Mouse (Mus musculus) heart, postnatal 10 days (tissue): ENCODE data around the gene Mis18a. TPM values are rescaled to one million over a fixed set of nuclear protein-coding genes. Genes with fewer than 3 reads are reported as not detected.
A peak's percentile ranks its signal among the peaks of the same experiment; 100 is the strongest.

Source experiments
- DNase-seq, 2 experiments: peaks; one replicate each; pipeline ENCODE4 v3.0.0; 2021
- intact Hi-C: fragments of 180-260 bp; cut with DNase I; formaldehyde crosslinking; loops from one replicate; pipeline ENCODE4 v1.15.1; 2025
- total RNA-seq, 2 experiments: library from RNA; stranded (reverse); gene quantifications; 2 replicates each; pipeline ENCODE4 v1.2.3; 2021

Mis18a gene
- total RNA-seq, 2 experiments from 2014 or later: 5.3 to 5.9 TPM

DNA sequence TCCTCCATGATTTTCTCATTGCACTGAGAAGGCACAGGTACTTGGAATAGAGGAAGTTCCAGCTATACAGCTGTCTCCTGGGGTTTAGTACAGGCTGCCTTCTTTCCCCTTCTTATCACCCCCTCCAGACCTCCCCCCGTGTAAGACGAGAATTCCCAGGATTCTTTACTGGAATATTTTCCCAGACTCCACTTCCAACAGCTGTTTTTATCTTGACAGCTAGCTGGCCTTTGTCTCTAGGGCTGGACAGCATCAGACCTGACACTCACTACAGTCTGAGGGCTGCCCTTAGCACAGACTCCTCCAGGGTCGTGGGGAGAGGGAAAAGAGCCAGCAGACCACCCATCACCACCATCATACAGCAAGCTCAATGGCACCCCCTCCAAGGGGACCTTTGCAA lies 20.9 kb downstream of the Mis18a start:
- peak; percentile 64 to 78 for DNase-seq
- intact Hi-C loops: loop anchor here (5.0 kb wide), 1 partner anchor 79 kb away; no protein-coding TSS in a partner anchor

GRCm38 (mm10) chr16:90704161-90704825 lies 22.9 kb downstream of the Mis18a start:
- no peak for DNase-seq
- intact Hi-C loops: no loop called here

GRCm38 (mm10) chr16:90703646-90704045 lies 23.6 kb downstream of the Mis18a start:
- intact Hi-C loops: no loop called here
- DNase-seq: no peak

DNA sequence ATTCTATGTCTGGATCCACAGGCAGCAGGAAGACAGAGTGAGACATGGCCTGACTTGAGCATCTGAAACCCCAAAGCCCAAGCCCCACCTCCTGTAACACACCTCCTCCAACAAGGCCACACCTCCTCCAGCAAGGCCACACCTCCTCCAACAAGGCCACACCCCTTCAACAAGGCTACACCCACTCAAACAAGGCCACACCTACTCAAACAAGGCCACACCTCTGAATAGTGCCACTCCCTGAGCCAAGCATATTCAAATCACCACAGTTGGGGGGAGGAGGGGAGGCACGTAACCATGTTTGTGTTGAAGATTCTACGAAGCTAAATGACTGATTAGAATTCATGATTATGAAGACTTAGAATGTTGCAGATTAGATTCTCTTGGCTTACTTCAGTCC lies 25.7 kb downstream of the Mis18a start:
- intact Hi-C loops: no loop called here
- DNase-seq: no peak

- DNase-seq: no peak
- intact Hi-C loops: no loop called here
These were observed 27.8 kb downstream of the Mis18a start for GRCm38 (mm10) chr16:90699390-90699789.

GRCm38 (mm10) chr16:90696306-90696705 lies 30.9 kb downstream of the Mis18a start:
- DNase-seq: no peak
- intact Hi-C loops: no loop called here

GRCm38 (mm10) chr16:90695121-90695520 lies 32.1 kb downstream of the Mis18a start:
- intact Hi-C loops: no loop called here
- DNase-seq: no peak

DNA sequence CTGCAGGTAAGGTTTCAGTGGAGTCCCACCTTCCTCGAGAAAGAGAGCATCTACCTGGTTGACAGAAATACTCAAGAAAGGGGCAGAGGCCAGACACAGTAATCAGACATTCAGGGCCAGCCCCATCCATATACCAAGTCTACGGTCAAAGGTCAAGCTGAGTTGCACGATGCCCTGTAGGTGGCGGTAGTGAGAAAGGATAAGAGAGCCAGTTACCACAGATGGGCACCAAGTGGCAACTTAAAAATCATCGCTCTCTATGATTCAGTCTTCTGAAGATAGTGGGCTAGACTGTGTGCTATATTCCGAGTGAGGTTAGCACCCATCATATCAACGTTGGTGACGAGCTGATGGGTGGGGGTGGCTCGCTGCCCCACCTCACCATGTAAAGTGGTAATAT lies 32.5 kb downstream of the Mis18a start:
- peak in 1 of 2 experiments; percentile 49 for DNase-seq
- intact Hi-C loops: no loop called here

- intact Hi-C loops: no loop called here
- no peak for DNase-seq
These were observed 33.6 kb downstream of the Mis18a start for GRCm38 (mm10) chr16:90693625-90694024.

DNA sequence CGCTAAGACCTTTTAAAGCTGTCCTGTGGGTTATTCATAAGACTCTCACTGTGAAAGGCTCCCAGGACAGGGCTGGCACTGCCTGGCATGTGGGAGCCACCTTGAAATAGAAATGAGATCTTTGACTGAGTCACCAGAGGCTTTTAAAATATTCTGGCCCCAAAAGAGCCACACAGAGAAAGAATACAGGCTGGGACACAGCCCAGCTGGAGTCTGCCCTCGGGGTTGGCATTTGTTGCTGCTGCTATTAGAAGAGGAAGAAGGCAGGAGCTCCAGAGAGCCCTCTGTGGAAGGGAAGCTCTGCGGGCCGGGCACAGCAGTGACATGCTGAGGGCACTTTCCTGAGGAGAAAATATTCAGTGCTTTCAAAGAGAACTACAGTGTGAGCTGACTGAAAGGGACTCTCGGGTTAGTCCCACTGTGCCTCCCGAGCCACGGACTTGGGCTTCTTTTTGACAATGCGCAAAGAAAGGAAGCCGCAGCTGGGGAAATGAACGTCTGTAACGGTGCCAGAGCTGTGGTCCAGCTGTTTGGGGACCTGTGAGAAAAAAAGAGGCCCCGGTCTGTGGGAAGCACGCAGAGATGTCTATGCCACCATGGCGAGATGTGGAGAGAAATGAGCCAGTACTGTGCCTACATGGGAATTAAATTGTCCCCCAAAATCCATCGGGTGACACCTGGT lies 34.4 kb downstream of the Mis18a start:
- intact Hi-C loops: no loop called here
- DNase-seq: peak; percentile 59 to 62

- intact Hi-C loops: no loop called here
- no peak for DNase-seq
These were observed 39.4 kb downstream of the Mis18a start for GRCm38 (mm10) chr16:90687687-90688263.

GRCm38 (mm10) chr16:90687011-90687410 lies 40.2 kb downstream of the Mis18a start:
- no peak for DNase-seq
- intact Hi-C loops: no loop called here

DNA sequence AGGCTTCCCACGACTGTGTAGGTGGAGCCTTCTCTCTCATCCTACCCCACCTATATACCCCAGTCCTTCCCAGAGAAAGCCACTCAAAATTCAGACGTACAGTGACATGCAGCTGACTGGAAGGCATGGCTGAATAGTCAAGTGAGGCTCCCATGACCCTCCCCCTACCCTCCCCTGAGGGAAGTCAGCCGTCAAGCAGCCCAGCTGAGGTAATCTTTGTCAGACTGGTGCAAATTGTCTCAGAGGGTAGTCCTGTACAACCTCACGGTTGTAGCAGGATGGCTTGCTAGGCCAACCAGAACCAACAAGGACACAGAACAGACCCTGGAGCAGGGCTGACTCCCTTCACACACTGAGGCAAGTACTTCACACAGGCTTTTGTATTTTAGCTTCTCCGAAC lies 43.1 kb downstream of the Mis18a start:
- intact Hi-C loops: no loop called here
- DNase-seq: no peak

DNA sequence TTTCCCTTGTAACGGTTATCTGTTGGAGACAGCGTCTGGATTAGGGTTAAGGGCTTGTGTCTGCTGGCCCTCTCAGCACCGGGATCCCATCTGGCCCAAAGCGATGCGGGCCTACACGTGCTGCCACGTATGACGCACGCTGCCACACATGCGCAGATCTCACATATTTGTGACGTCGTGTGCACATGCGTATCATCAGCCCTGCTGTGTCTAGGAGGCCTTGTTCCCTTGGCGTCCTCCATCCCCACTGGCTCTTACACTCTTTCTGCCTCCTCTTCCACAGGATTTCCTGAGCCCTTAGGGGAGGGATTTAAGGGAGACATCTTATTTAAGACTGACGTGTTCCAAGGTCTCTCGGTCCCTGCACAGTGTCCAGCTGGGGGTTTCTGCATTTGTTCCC lies 47.2 kb downstream of the Mis18a start:
- intact Hi-C loops: no loop called here
- no peak for DNase-seq

- intact Hi-C loops: no loop called here
- DNase-seq: no peak
These were observed 48.4 kb downstream of the Mis18a start for GRCm38 (mm10) chr16:90678820-90679219.

GRCm38 (mm10) chr16:90676920-90677574 lies 50.2 kb downstream of the Mis18a start:
- DNase-seq: peak; percentile 70 to 71
- intact Hi-C loops: no loop called here

DNA sequence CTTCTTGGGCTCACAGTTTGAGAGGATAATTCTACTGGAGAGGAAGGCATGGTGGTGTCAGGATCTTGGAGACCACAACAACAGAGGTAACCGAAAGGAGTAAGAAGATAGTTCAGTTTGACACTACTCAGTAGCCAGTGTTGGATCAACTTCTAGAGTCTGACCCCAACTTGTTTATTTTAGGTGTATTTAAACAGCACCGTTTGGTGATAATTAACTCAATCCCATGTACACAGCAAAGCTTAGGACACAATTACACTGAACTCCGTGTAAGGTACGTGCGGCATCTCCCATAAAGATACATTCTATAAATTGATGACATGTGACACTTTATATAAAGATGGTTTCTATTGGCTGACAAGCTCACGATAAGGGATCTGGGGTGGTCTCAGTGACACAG lies 52.6 kb downstream of the Mis18a start:
- intact Hi-C loops: no loop called here
- DNase-seq: no peak

DNA sequence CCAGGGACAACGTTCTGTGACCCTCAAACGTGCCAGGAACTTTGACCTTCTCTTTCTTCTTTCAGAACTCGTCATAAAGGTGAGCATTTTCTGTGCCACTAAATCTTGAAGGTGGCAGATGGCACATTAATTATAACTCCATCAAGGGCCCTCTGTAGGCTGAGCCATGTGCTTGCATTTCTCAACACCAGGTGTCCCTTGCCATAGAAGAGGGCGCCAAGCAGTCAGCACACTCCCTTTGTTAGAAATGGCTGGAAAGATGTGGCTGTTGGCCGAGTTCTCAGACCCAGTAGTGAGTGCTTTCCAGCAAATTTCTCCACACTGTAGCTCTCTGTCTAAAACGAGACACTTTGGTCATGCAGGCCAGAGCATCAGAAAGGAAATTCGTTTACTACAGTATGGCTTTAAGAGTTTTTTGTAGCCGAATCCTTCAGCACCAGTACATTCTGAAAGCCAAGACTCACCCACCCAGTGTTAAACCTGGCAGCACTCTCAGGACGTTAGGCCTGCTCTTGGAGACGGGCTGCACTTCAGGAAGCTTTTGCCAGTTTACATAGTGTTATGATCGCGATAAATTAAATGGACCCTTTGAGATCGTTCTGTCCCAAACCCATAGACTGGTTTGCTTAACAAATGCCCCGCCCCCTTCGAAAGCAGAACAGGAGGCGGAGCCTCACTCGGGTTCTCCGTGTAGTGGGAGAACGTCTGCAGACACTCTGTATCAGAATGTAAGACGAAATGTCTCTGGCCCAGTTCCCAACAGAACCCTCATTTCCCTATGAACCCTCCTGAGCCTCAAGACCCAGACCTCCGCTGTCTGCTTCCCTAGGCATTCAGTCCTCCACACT lies 53.5 kb downstream of the Mis18a start:
- DNase-seq: peak; percentile 20 to 28
- intact Hi-C loops: no loop called here
